ENCODE assay signal across 28 mouse cellular contexts in genomic region chr6:87292911-87293851, GRCm38 (mm10). TPM values are rescaled to one million over a fixed set of nuclear protein-coding genes. Genes with fewer than 3 reads are reported as not detected.
DNase-seq lines count a peak whose midpoint lies in the region; ATAC-seq and TF ChIP-seq lines count a peak whose summit lies in the region.
"Had no signal": no experiment of that assay in that cellular context is flagged by ENCODE, and none has a peak within 500 bp of the region (broad histone marks: within the 10 kb centered on the region; RNA-seq: fewer than 3 reads in every experiment).

No protein-coding gene starts in this region.

- ATAC-seq in kidney, embryonic 16.5 days (ENCODE audit: low FRiP score, low TSS enrichment), result no peak
- no peak for ATAC-seq in neural tube, embryonic 15.5 days (ENCODE audit: low FRiP score)
- ATAC-seq: activated CD4-positive, CD25-positive, alpha-beta regulatory T cell, adult 4 months; forebrain, embryonic 13.5 days; hindbrain, embryonic 16.5 days; inflammation-experienced regulatory T-cells, adult 6 months; intestine, postnatal 0 days; Patski had no signal

- intact Hi-C loops in gastrocnemius, adult 2 months (cut with DNase I), result no loop called here
- intact Hi-C loops in gastrocnemius, postnatal 14 days (cut with DNase I; ENCODE audit: low total_unique reads), result no loop called here

- H3K9ac ChIP-seq in kidney, embryonic 16.5 days (replicated peaks; ENCODE audit: low read length), result no peak overlapping the region
- H3K9ac ChIP-seq in neural tube, embryonic 15.5 days (replicated peaks), result no peak overlapping the region
- H3K9ac ChIP-seq: embryonic facial prominence, embryonic 15.5 days; forebrain, embryonic 13.5 days; heart, embryonic 13.5 days; hindbrain, embryonic 12.5 days had no signal

- peak overlapping the region; percentile 53 for H3K27ac ChIP-seq in gastrocnemius, adult 2 months
- H3K27ac ChIP-seq in kidney, embryonic 16.5 days (ENCODE audit: low read length), result 0 out of 2 replicates have a peak overlapping the region, but pooled peaks have one; percentile 20
- H3K27ac ChIP-seq in embryonic fibroblast, embryonic 13.5 days (ENCODE audit: insufficient read depth, low read length), result peak overlapping the region; percentile 47; the same call in 1 of the 2 replicates
- no peak overlapping the region for H3K27ac ChIP-seq in neural tube, embryonic 15.5 days (replicated peaks)
- H3K27ac ChIP-seq: embryonic facial prominence, embryonic 15.5 days; forebrain, embryonic 13.5 days; heart, embryonic 13.5 days; hindbrain, embryonic 12.5 days had no signal

- no peaks in the 10 kb centered on the region; the same call in 1 of the 2 replicates for H3K27me3 ChIP-seq in kidney, embryonic 16.5 days (ENCODE audit: insufficient read depth, low read length)
- no peaks in the 10 kb centered on the region for H3K27me3 ChIP-seq in neural tube, embryonic 15.5 days (replicated peaks)
- H3K27me3 ChIP-seq: embryonic facial prominence, embryonic 15.5 days; forebrain, embryonic 13.5 days; heart, embryonic 13.5 days; hindbrain, embryonic 12.5 days had no signal

- WGBS in kidney, embryonic 16.5 days, result 65% methylated on average over 18 of the region's 18 CpGs
- WGBS in neural tube, embryonic 15.5 days, result 88% methylated on average over 18 of the region's 18 CpGs

- no peaks in the 10 kb centered on the region for H3K9me3 ChIP-seq in kidney, embryonic 16.5 days (ENCODE audit: low read length)
- no peaks in the 10 kb centered on the region for H3K9me3 ChIP-seq in neural tube, embryonic 15.5 days (replicated peaks)
- H3K9me3 ChIP-seq: embryonic facial prominence, embryonic 15.5 days; forebrain, embryonic 13.5 days; hindbrain, embryonic 12.5 days had no signal

- TF ChIP-seq CTCF in gastrocnemius, adult 2 months (IDR thresholded peaks at IDR 0.05), result no peak
- no peak for TF ChIP-seq CTCF in embryonic fibroblast, embryonic 13.5 days (IDR thresholded peaks at IDR 0.05; ENCODE audit: borderline replicate concordance, insufficient read depth, low read length)

- no peak overlapping the region for H3K4me3 ChIP-seq in gastrocnemius, adult 2 months
- H3K4me3 ChIP-seq in kidney, embryonic 16.5 days (ENCODE audit: low read length), result no peak overlapping the region
- H3K4me3 ChIP-seq in embryonic fibroblast, embryonic 13.5 days (ENCODE audit: insufficient read depth, low read length), result no peak overlapping the region
- no peak overlapping the region for H3K4me3 ChIP-seq in neural tube, embryonic 15.5 days (replicated peaks)
- H3K4me3 ChIP-seq: embryonic facial prominence, embryonic 15.5 days; forebrain, embryonic 13.5 days; heart, embryonic 13.5 days; hindbrain, embryonic 12.5 days had no signal

- H3K36me3 ChIP-seq in kidney, embryonic 16.5 days (ENCODE audit: insufficient read depth, low read length), result no peaks in the 10 kb centered on the region
- H3K36me3 ChIP-seq in neural tube, embryonic 15.5 days, result 0 out of 2 replicates have a peak, but pooled peaks cover 2% of the 10 kb centered on the region
- H3K36me3 ChIP-seq: hindbrain, embryonic 12.5 days had no signal

- no peak overlapping the region for H3K4me2 ChIP-seq in kidney, embryonic 16.5 days (replicated peaks; ENCODE audit: low read depth, low read length)
- H3K4me2 ChIP-seq in neural tube, embryonic 15.5 days, result no peak overlapping the region
- H3K4me2 ChIP-seq: embryonic facial prominence, embryonic 15.5 days; forebrain, embryonic 13.5 days; heart, embryonic 13.5 days; hindbrain, embryonic 12.5 days had no signal

- DNase-seq in gastrocnemius, adult 2 months, result peak; percentile 14
- no peak for DNase-seq in gastrocnemius, postnatal 14 days
- DNase-seq in kidney, postnatal 14 days, result no peak
- peak; percentile 9 for DNase-seq in 416B (ENCODE audit: low read depth)
- DNase-seq in testis, postnatal 14 days (ENCODE audit: low spot score), result no peak
- DNase-seq: adrenal gland, postnatal 25 days; cerebellum, adult 2 months; cerebellum, postnatal 10 days; embryo, embryonic 11 days; gastrocnemius, postnatal 25 days; heart, postnatal 4 days had no signal

- TF ChIP-seq POLR2A in embryonic fibroblast, embryonic 13.5 days (IDR thresholded peaks at IDR 0.05; ENCODE audit: low read depth, low read length), result no peak

- H3K4me1 ChIP-seq in kidney, embryonic 16.5 days (ENCODE audit: insufficient read depth, low read length), result peaks cover 15% of the 10 kb centered on the region; the same call in 1 of the 2 replicates
- H3K4me1 ChIP-seq in embryonic fibroblast, embryonic 13.5 days (ENCODE audit: control insufficient read depth, insufficient read depth, low read length), result peaks cover 6% of the 10 kb centered on the region; the same call in 1 of the 2 replicates
- no peaks in the 10 kb centered on the region for H3K4me1 ChIP-seq in neural tube, embryonic 15.5 days
- H3K4me1 ChIP-seq: forebrain, embryonic 13.5 days; hindbrain, embryonic 12.5 days had no signal

RNA-seq across cellular contexts. Expression of gene Antxr1, which starts 42.4 kb away (rescaled TPM):
- total RNA-seq in gastrocnemius, adult 2 months (2021), result 10 to 100 TPM in 1 of 2 experiments, 1 to 10 TPM in 1; 6.2 to 15.9 TPM
- 10 to 100 TPM; 26.6 to 37.9 TPM for total RNA-seq in gastrocnemius, postnatal 14 days (2021)
- polyA plus RNA-seq in kidney, embryonic 16.5 days (2015; fragmentation: Nextera tagmentation; extraction: Ambion mirVana), result 5.2 and 5.5 TPM in 2 replicates
- polyA plus RNA-seq in embryonic fibroblast, embryonic 13.5 days (2011; ENCODE audit: insufficient read length, low read depth, missing spikeins), result 172 and 200 TPM in 2 replicates
- polyA plus RNA-seq in neural tube, embryonic 15.5 days (2015; fragmentation: Nextera tagmentation; extraction: Ambion mirVana), result 6.4 and 6.7 TPM in 2 replicates

RNA-seq across cellular contexts. Expression of gene Gkn1, which starts 57.6 kb away (rescaled TPM):
- total RNA-seq in gastrocnemius, adult 2 months (2021), result not detected
- total RNA-seq in gastrocnemius, postnatal 14 days (2021), result not detected
- not detected in 2 replicates for polyA plus RNA-seq in kidney, embryonic 16.5 days (2015; fragmentation: Nextera tagmentation; extraction: Ambion mirVana)
- polyA plus RNA-seq in embryonic fibroblast, embryonic 13.5 days (2011; ENCODE audit: insufficient read length, low read depth, missing spikeins), result not detected in 2 replicates
- polyA plus RNA-seq in neural tube, embryonic 15.5 days (2015; fragmentation: Nextera tagmentation; extraction: Ambion mirVana), result not detected in 2 replicates
- total RNA-seq: adrenal gland, adult 18-20 months; adrenal gland, postnatal 25 days; CH12.LX; gastrocnemius, postnatal 25 days; granulocyte monocyte progenitor cell, adult 5-6 weeks had no signal
- polyA plus RNA-seq: activated CD4-positive, CD25-positive, alpha-beta regulatory T cell, adult 4 months; embryonic facial prominence, embryonic 11.5 days; forebrain, embryonic 13.5 days; heart, embryonic 13.5 days; heart, postnatal 0 days; hindbrain, embryonic 12.5 days; hindbrain, embryonic 16.5 days; inflammation-experienced regulatory T-cells, adult 6 months; Patski had no signal

Comparison
In these comparisons a context has a peak if more than half of its experiments do, and no peak if none do; other contexts are left out.
1. DNase-seq: peak in gastrocnemius, adult 2 months (single experiment) and 416B (single experiment); none in gastrocnemius, postnatal 14 days (single experiment), kidney, postnatal 14 days (single experiment) and testis, postnatal 14 days (single experiment).
2. RNA of gene Antxr1, which starts 42.4 kb away (polyA plus RNA-seq): 172 to 200 TPM in embryonic fibroblast, embryonic 13.5 days; 6.4 to 6.7 TPM in neural tube, embryonic 15.5 days and 5.2 to 5.5 TPM in kidney, embryonic 16.5 days; every median in the first group is over 10 times any median in the second.